Comparison of ENCODE assay signal across 25 mouse cellular contexts in the genomic region with DNA sequence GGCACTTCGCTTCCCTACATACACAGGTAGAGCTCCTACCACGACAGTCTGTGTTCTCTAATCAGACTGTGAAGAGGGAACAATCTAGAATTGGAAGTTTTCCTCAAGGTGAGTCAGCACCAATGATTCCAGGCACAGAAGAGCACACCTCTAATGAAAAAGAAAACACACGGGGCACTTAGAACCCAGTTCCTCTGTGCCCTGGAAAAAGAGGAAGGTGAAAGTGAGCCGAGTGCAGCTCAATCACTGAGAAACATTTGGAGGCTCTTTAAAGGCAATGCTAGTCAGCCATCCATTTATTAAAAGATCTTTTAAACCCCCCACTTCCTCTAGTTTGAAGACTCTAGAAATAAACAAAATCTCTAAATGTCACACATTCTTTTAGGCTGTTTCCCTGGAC.
DNase-seq lines count a peak whose midpoint lies in the region; ATAC-seq and TF ChIP-seq lines count a peak whose summit lies in the region.
"Had no signal": no experiment of that assay in that cellular context is flagged by ENCODE, and none has a peak within 500 bp of the region (broad histone marks: within the 10 kb centered on the region; RNA-seq: fewer than 3 reads in every experiment).

No protein-coding gene starts in this region.

- no peaks in the 10 kb centered on the region for H3K36me3 ChIP-seq in MEL (ENCODE audit: control insufficient read depth in 1 of 2, insufficient read depth in 2 of 2, low read length in 2 of 2)
- H3K36me3 ChIP-seq: embryonic facial prominence, embryonic 12.5 days; embryonic facial prominence, embryonic 15.5 days; heart, embryonic 12.5 days; heart, embryonic 15.5 days; hindbrain, embryonic 12.5 days; hindbrain, embryonic 15.5 days had no signal

- TF ChIP-seq CTCF in MEL (IDR thresholded peaks at IDR 0.05 in 2 of 3, conservative IDR thresholded peaks at IDR 0.05 in 1 of 3; ENCODE audit: control insufficient read depth in 1 of 3, insufficient read depth in 1 of 3, low read depth in 2 of 3, low read length in 3 of 3, poor library complexity in 1 of 3, severe bottlenecking in 1 of 3) = no peak

- H3K4me1 ChIP-seq in MEL (ENCODE audit: control insufficient read depth in 1 of 2, insufficient read depth in 2 of 2, low read length in 2 of 2) = no peaks in the 10 kb centered on the region; a peak in 1 of 4 replicates
- H3K4me1 ChIP-seq: embryonic facial prominence, embryonic 12.5 days; hindbrain, embryonic 12.5 days had no signal

- no peak overlapping the region for H3K4me3 ChIP-seq in MEL (ENCODE audit: control insufficient read depth in 1 of 2, insufficient read depth in 1 of 2, low read depth in 2 of 2, low read length in 2 of 2)
- H3K4me3 ChIP-seq: embryonic facial prominence, embryonic 12.5 days; embryonic facial prominence, embryonic 15.5 days; heart, embryonic 12.5 days; heart, embryonic 15.5 days; hindbrain, embryonic 12.5 days; hindbrain, embryonic 15.5 days had no signal

- H3K27me3 ChIP-seq in MEL (ENCODE audit: control insufficient read depth in 1 of 2, insufficient read depth in 2 of 2, low read length in 2 of 2) = no peaks in the 10 kb centered on the region
- H3K27me3 ChIP-seq: embryonic facial prominence, embryonic 12.5 days; embryonic facial prominence, embryonic 15.5 days; heart, embryonic 15.5 days; hindbrain, embryonic 12.5 days; hindbrain, embryonic 15.5 days; Patski had no signal

- no peaks in the 10 kb centered on the region for H3K79me2 ChIP-seq in MEL (ENCODE audit: control insufficient read depth, insufficient read depth, low read length, poor library complexity)

- no peak overlapping the region for H3K9ac ChIP-seq in MEL (ENCODE audit: control insufficient read depth, low read depth, low read length, poor library complexity, severe bottlenecking)
- H3K9ac ChIP-seq: embryonic facial prominence, embryonic 12.5 days; embryonic facial prominence, embryonic 15.5 days; heart, embryonic 12.5 days; heart, embryonic 15.5 days; hindbrain, embryonic 12.5 days; hindbrain, embryonic 15.5 days had no signal

- no peaks in the 10 kb centered on the region for H3K9me3 ChIP-seq in MEL (replicated peaks; ENCODE audit: insufficient read depth, low read length)
- H3K9me3 ChIP-seq: embryonic facial prominence, embryonic 12.5 days; embryonic facial prominence, embryonic 15.5 days; heart, embryonic 12.5 days; heart, embryonic 15.5 days; hindbrain, embryonic 12.5 days; hindbrain, embryonic 15.5 days had no signal

- TF ChIP-seq EP300 in MEL (IDR thresholded peaks at IDR 0.05; ENCODE audit: low read depth in 1 of 2, low read length in 2 of 2) = no peak

- ATAC-seq in hematopoietic stem cell, adult 5-6 weeks (replicated peaks in 1 of 2; ENCODE audit: insufficient read depth in 1 of 2, low FRiP score in 2 of 2, low TSS enrichment in 1 of 2, low read depth in 1 of 2, poor library complexity in 2 of 2, severe bottlenecking in 2 of 2) = peak; percentile 67 to 71; a peak in 3 of 4 replicates
- peak; percentile 44; the same call in 1 of the 2 replicates for ATAC-seq in neutrophil, adult 5-6 weeks (ENCODE audit: extremely low read depth, insufficient number of reproducible peaks, low FRiP score, poor library complexity, severe bottlenecking)
- ATAC-seq: CD4-positive, CD25-positive, alpha-beta regulatory T cell, adult 4 months; forebrain, embryonic 14.5 days; intestine, postnatal 0 days; Patski had no signal

- TF ChIP-seq POLR2A in MEL (IDR thresholded peaks at IDR 0.05; ENCODE audit: control insufficient read depth in 1 of 2, insufficient read depth in 1 of 2, low read depth in 1 of 2, low read length in 2 of 2, poor library complexity in 1 of 2) = no peak

- no peak overlapping the region for H3K27ac ChIP-seq in MEL (ENCODE audit: control insufficient read depth, low read depth, low read length)
- H3K27ac ChIP-seq: embryonic facial prominence, embryonic 12.5 days; embryonic facial prominence, embryonic 15.5 days; heart, embryonic 15.5 days; hindbrain, embryonic 12.5 days; hindbrain, embryonic 15.5 days had no signal

- peak; percentile 45 for DNase-seq in A20 (ENCODE audit: low read depth, low spot score)
- peak; percentile 10 for DNase-seq in MEL (ENCODE audit: low read depth, low spot score)
- no peak for DNase-seq in cerebellum, postnatal 14 days
- DNase-seq in kidney, postnatal 36 days = no peak
- DNase-seq in gastrocnemius, postnatal 25 days = no peak
- DNase-seq: adrenal gland, postnatal 14 days; cerebellum, adult 11-12 months; cerebellum, adult 8-10 months; cerebellum, postnatal 10 days; gastrocnemius, postnatal 36 days; heart, adult 18-20 months; heart, postnatal 10 days; heart, postnatal 4 days had no signal

- no peak for TF ChIP-seq RAD21 in MEL (IDR thresholded peaks at IDR 0.05; ENCODE audit: low read depth, low read length)

TF ChIP-seq in MEL, 35 proteins besides CTCF, POLR2A, EP300 and RAD21:
- TF ChIP-seq POLR2AphosphoS2 (IDR thresholded peaks at IDR 0.05; ENCODE audit: low read length) (no peak), SIN3A (IDR thresholded peaks at IDR 0.05; ENCODE audit: low read length) (no peak), MYC (IDR thresholded peaks at IDR 0.05; ENCODE audit: low read depth, low read length) (no peak), ZNF384 (IDR thresholded peaks at IDR 0.05; ENCODE audit: low read depth, low read length) (no peak), MYB (IDR thresholded peaks at IDR 0.05; ENCODE audit: low read depth, low read length) (no peak), NRF1 (IDR thresholded peaks at IDR 0.05; ENCODE audit: insufficient read depth, low read depth, low read length, poor library complexity, severe bottlenecking) (no peak), TCF12 (IDR thresholded peaks at IDR 0.05; ENCODE audit: low read depth, low read length) (no peak), MAFK (IDR thresholded peaks at IDR 0.05; ENCODE audit: borderline replicate concordance, low read depth, low read length) (no peak), CHD2 (IDR thresholded peaks at IDR 0.05; ENCODE audit: low read length) (no peak), MEF2A (IDR thresholded peaks at IDR 0.05; ENCODE audit: extremely low read depth, insufficient replicate concordance, low read depth, low read length, poor library complexity, severe bottlenecking) (no peak), ZMIZ1 (IDR thresholded peaks at IDR 0.05; ENCODE audit: low read depth, low read length) (no peak), JUND (IDR thresholded peaks at IDR 0.05; ENCODE audit: low read depth, low read length) (no peak), GABPA (IDR thresholded peaks at IDR 0.05; ENCODE audit: low read depth, low read length) (no peak), ETS1 (IDR thresholded peaks at IDR 0.05; ENCODE audit: low read depth, low read length) (no peak), CHD1 (IDR thresholded peaks at IDR 0.05; ENCODE audit: low read depth, low read length) (no peak)

Comparison
In these comparisons a context has a peak if more than half of its experiments do, and no peak if none do; other contexts are left out.
1. DNase-seq: peak in A20 (single experiment) and MEL (single experiment); none in cerebellum, postnatal 14 days (0 of 2), kidney, postnatal 36 days (0 of 2) and gastrocnemius, postnatal 25 days (single experiment).